Mouse (Mus musculus) MEL-GATA-1-ER (cell line): Measurements from ENCODE around the gene Cbfa2t2.

Source experiments
- DNase-seq: peaks from one replicate; pipeline ENCODE4 v3.0.0-alpha.2; 2012; ENCODE audit warnings: low read depth; ENCODE audit errors: extremely low read depth

Gene Cbfa2t2

DNA sequence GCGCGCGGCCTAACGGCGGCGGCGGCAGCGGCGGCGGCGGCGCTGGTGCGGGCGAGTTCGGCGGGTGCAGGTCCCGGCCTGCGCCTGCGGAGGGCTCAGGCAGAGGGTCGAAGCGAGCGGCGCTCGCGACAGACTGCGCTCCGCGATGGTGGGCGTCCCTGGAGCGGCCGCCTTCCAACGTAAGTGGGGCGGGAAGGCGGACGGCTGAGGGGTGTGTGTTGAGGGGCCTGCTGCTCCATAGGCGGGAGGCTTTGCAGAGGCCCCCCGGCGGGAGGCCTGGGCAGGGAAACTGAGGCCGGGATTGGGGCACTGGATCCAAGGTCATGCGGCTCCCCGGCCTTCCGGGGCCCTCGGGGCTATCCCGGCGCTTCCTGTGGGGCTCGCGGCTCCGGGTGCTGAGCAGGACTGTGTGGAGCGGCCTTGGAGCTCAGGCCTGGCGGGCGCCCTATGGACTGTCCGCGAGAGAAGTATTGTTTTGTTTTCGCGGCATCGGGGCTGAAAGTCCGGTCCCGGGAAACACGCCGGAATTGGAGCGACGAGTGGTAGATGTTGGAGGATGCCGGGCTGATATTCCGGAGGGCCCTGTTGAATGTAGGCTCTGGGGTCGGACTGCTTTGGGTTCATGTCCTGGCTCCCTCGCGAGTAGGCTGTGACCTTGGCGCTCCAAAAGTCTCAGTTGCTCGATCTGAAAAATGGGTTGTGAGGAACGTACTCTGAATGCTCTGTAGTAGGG, at the start of gene Cbfa2t2:
Gene Cbfa2t2, plus strand, starts transcription at position 24 of the 733 bp plus-strand sequence.
- no peak for DNase-seq

DNA sequence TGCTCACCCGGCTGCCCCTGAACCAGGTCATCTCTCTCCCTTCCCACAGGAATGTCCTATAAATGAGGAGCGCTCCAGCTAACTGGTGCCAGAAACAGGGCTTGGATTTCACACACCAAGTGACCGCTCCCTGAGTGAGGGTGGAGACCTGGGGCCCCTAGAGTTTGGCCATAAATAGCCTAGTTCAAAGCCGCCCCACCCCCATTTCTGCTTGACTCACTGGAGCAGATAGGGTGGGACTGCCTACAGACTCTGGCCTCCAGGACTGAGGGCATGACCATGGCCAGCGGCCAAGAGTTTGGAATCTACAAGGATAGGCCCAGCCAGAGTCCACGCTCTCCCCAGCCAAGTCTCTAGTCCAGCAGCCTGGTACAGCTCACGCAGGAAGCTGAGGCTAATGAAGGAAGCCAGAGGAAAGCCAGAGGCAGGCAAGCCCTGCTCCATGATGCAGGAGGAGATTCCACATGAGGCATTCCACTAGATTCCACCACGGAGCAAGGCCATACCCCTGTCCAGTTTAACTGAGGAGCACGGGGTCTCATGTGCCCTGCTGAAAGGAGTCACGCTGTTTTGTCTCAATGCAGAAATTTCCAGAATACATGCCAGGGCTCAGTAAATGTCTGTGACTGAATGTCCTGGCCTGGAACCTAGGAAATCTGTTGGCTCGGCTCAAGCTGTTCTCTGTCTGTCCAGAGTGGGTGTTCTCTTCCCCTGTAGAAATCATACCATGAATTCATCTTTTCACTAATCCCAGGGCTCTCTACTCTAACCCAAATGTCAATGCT, 45.9 kb upstream of the Cbfa2t2 start:
- no peak for DNase-seq

DNA sequence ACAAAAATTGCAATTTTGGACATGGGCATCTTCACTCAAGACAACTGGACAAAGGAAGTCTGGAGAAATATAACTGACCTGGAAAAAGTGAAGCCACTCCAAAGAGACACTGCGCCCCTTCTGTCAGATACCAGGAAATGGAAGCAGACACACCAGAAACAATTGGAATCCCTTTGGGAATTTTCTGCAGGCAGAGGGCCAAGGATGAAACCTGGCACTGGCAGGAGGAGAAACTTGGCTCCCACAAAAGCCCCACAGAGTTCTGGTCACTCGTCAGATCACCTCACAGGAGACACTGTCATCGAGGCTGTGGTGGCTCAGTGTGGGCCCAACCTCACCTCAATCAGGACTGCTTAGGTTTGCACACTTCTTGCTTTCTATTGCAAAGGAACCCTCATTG, 41.7 kb upstream of the Cbfa2t2 start:
- no peak for DNase-seq

DNA sequence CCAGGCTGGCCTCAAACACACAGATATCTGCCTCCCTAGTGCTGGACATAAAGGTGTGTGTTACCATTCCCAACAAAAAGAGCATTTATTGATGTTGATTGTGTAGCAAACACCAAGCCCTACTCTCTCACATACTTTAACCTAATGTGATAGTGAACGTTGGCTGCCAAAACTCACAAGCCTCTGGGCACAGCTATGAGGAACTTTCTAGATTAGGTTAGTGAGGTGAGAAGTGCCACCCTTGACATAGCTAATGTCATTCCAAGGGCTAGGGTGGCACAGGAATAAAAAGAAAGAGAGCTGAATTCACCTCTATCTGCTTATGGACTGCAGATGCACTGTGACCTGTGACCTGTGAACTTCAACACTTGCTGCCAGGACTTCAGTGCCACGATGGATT, 39.8 kb upstream of the Cbfa2t2 start:
- DNase-seq: no peak

DNA sequence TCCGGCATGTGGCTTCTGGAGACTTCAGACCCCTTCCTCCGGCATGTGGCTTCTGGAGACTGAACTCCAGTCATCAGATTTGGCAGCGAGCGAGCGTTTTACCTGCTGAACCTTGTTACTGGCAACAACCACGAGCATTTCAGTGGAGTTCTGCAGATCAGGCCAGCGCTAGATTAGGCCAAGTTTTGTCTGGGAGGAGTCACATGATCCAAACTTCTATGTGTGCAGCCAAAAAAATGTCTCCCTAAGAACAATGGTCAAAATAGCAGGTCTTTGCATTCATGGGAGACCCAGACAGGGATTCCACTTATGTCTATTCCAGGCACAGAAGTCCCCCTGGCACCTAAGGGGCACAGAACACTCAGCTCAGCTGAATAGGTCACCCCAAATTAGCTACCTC, 38.0 kb upstream of the Cbfa2t2 start:
- DNase-seq: no peak

DNA sequence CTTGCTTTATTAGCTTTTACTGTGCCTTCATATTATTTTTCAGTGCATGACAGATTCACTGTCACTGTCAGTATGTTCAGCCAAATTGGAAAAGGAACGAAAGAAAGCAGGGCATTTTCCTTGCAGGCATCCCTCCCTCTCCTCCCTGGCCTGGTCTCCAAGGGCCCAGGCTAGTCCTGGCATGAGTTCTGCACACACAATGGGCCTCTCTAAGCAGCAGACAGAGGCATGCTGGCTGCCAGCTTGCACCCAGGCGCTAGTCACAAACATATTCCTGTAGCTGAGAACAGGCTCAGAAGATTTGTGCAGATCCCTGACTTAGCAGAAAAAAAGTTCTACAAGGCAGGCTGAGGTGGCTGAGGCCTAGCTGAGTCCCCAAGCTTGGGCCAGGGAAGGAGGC, 37.0 kb upstream of the Cbfa2t2 start:
- no peak for DNase-seq

DNA sequence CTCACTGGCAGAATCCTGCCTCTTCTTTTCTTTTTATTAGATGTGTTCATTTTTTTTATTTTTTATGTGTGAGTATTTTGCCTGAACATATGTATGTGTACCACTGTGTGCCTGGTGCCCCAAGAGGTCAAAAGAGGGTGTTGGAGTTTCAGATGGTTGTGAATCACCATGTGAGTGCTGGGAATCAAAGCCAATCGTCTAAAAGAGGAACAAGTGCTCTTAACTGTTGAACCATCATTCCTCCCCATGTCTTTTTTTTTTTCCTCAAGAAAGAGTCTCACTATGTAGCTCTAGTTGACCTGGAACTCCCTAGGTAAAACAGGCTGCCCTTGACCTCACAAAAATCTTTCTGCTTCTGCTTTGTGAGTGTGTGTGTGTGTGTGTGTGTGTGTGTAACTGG, 34.3 kb upstream of the Cbfa2t2 start:
- DNase-seq: no peak

DNA sequence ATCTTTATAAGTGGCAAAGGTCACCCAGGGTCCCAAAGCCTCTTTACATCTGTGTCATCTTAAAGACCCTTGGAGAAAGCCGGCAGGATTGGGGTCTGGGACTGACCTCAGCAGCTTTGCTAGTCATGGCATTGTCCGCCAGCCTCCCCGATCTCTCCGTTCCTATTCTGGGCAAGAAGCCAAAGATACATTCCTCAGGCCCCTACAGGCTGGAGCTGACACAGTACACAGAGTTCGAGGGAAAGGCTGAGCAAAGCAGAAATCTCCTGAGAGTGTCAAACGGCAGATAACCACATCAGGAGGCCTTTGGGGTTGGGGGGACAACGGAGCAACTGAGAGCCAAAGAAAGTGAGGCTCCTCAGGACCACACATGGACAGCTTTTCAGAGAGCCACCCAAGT, 33.5 kb upstream of the Cbfa2t2 start:
- DNase-seq: no peak

DNA sequence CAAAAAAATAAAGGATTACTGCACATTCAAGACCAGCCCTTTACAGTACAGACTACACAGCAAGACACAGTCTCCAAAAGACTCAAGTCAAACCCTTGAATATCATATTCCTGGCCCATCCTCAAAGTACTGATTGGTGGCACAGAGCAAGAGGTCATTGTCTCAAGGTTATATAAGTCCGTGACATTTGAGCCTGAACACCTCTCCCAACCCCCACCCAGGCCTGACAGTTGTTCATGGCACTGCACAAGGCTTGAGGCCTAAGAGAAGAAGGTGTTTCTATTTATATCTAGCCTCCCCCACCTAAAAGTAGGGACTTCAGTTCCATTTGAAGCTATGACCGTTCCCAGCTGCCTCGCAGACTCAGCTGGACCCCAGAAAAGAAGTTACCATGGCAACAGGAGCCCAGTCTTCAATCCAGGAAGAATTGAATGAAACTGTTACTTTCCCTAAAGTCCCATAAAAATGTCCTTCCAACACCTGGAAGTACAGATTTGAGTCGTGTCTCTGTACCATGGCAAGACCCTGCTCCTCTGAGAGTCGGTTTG, 30.8 kb upstream of the Cbfa2t2 start:
- no peak for DNase-seq

DNA sequence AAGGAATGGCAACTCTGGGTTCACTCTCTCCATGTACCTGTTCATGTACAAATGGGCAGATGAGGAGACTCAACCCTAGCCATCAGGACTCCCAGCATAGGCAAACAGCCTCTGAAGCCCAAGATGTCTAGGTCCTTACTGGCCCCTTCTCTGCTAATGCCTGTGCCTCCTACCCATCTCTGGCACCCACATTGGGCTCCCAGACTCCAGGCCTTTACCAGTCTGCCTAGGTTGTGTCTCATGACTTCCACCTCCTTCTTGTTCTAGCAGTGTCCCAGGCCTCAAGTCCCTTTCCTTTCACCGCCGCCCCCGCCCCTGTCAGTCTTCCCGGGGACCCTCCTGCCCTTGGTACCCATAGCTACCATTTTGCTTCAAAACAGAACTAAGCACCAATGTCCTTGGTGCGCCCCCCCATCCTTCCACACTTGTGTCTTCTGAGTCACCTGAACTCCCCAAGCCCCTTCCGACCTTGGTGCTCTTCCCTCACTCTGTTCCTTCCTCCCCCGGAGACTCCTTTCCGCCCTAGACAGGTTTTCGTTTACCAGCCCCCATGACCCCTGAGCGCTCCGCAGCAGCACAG, 29.1 kb upstream of the Cbfa2t2 start:
- DNase-seq: no peak

DNA sequence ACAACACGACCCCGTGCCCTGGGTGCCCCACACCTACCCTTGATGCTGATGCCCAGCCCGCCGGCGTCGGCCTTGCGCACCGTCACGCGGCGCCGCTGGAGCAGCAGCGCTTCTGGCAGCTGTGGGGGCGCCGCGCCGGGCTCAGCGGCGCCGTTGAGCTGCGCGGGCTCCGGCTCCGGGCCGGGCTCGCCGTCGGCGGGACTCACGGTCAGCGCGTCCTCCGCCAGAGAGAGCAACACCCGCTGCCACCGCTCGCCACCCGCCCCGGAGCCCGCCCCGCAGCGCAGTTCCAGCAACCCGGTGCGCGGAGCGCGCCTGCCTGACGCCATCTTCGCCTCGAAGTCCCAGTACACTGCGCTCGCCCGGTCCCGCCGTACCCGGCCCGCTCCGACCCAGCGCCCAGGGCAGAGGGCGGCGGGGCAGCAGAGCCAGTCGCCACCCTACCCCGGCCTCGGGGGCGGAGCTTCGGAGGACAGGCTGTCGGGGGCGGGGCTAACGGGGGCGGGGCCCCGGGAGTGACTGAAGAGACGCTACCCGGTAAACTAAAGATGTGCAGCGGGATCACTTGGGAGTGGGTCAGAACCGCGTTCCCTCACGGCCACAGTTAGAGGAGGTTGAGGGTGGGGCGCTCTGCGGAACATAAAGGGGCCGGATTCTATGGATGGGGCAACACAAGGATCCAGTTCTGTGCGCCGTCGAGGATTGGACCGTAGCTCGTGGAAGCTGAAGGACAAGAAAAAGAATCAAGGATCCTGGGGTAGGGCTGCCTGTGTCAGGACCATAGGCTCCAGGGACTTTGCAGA, 28.4 kb upstream of the Cbfa2t2 start, which contains the start of gene Snta1:
Gene Snta1, minus strand, starts transcription at position 457 of the 803 bp plus-strand sequence.
- DNase-seq: no peak

DNA sequence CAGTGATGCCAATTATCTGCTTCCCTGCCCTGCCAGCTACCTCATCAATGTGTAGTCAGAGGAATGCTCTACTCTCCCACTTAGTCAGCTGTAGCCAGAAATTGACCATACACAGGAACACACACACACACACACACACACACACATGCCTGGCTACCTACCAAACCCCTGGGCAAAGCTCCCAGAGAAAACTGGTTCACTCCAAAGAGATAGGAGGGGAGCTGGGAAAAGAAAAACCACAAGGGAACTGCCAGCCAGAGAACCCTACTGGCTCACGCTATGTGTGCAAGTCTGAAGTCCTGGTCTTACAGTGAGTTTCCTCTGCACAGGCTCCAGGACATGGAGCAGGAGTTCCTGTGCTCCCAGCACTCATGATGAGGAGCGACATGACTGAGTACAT, 25.9 kb upstream of the Cbfa2t2 start:
- no peak for DNase-seq

DNA sequence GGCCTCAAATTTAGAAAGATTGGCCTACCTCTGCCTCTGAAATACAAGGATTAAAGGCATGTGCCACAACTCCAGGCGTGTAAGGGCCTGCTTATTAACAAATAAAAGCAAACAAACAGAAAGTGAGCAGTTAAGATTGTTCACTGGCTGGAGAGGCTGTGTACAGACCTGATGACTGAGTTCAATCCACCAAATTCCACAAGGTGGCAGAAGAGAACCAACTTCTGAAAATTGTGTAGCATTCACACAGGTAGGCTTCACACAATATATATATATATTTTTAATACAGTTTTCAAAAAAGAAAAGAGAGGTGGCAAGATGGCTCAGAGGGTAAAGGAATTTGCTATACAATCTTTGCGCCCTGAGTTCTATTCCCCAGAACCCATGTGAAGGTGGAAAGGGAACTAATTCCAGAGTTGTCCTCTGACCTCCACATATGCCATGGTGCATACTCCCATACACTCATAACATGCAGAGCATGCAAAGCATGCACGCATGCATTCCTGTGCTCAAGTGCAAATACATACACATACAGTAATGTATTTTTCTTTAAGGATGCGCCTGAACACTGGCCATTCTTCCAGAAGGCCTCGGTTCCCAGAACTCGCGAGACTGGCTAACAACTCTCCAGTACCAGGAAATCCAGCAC, 24.1 kb upstream of the Cbfa2t2 start:
- no peak for DNase-seq

DNA sequence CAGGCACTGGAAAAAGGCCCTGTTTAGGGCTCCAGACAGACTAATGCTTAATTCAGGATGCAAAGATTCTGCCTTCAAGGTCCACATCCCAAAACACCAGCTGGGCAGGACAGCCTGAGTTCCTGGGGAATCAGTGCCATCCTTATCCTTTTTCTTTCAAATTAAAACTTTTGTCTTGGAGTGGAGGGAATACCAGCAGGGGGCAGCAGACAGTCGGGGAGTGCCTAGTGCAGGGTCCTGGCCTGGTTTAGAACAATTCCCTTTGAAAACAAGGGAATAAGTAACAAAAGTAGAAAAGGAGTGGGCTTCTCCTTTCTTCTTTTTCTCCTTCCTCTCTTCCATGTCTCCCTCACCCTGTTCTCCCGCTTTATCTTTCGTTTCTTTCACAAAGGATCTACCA, 19.2 kb upstream of the Cbfa2t2 start:
- DNase-seq: no peak

DNA sequence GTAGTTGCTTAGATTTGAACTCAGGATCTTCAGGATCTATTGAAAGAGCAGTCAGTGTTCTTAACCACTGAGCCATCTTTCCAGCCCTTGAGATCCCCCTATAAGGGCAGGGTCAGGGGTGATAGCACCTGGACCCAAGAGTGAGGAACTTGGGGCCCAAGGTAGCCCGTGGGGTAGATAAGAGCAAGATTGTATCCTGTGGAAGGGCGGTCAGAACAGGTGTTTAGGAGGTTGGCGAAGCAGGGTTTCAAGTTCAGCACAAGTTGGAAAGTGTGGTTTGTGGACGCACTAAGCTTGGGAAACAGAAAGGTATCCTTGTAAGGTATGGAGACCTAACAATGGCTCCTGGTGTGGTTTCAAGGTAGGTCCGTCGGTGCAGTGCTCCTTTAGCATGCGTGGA, 18.3 kb upstream of the Cbfa2t2 start:
- no peak for DNase-seq

DNA sequence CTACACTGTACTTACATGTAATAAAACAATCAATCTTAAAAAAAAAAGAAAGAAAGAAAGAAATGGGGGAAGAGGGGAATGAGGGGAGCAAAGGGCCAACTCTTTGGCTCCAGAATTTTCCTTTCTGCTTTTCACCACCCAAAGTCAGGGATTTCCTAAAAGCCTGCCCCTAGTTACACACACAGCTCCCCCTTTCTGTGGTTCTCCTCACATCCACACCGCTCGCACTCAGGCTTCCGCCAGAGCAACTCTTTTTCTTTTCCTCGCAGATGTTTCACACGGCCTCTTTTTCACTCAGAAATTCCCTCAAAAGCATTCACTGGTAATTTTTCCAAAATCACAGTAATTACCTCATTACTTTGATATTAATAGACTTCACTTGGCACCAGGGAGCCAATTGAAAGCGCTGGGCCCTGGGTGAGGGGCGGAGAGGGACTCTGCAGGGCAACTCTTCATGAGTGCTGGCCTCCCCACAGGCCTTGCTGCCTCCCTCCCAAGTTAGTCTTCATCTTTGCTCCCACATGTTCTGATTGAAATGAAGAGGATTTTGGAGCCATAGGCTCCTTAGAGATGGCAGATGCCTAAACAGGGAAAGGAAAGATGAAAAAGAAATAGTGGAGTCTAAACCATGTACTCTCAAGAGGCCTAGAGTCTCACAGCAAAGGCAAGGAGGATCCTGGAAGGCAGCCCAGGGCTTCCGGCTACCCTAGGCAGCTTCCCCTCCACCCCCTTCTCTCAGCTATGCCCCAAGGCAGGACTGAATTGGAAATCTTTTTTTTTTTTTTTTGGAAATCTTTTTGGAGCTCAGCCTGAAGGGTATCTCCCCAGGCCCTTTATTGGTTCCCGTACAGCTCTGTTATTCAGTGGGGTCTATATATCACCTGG, 16.4 kb upstream of the Cbfa2t2 start:
- DNase-seq: no peak

DNA sequence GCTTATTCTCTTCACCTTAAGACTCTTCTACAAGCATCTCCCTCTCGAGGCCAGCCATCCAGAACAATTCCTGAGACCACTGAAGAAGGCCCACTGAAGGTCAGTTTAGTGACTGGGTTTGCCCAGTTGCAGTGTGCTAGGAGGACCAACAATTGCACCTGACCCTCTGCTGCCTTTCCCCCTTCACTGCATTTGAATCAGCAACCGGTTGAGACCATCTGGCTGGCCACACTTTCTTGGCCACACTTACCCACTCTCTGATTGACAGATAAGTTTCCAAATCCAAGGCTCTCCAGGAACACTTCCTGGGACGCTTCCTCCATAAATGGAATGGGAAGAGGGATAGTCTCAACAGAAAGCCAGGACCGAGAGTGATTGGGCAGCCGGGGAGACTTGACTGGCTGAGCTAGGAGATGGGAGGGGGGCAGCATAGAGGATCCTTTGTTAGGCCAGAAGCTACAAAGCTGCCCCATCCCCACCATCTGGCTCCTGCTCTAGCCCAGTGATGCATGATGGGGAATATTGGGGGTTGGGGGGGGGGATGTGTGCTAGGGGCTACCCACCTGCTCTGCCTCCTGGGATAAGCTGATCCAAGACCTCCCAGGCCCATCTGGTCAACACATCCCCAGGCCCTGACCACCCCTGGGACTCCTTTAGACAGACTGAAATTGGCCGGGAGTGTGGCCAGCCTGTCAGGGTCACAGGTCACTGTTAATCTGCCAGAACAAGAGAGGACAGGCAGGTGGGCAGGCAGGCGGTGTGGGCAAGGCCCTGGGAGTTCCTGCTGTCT, 15.1 kb upstream of the Cbfa2t2 start:
- no peak for DNase-seq

DNA sequence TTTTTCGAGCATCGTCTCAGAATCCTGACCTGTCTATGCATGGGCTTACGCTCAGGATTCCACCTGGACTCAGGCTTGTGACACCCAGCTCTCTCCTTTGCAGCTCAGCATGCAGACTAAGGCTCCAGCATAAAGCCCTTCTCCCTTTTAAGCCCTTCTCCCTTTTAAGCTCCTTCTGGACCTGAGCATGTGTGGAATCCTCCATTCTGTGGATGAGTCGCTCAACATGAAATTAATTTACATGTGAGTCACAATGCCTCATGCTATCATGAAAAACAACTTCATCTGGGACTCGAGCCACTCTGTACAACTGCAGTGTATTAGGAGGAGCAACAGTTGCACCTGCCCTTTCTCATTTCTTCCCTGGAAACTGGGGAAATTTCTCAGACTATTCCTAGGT, 14.1 kb upstream of the Cbfa2t2 start:
- no peak for DNase-seq

DNA sequence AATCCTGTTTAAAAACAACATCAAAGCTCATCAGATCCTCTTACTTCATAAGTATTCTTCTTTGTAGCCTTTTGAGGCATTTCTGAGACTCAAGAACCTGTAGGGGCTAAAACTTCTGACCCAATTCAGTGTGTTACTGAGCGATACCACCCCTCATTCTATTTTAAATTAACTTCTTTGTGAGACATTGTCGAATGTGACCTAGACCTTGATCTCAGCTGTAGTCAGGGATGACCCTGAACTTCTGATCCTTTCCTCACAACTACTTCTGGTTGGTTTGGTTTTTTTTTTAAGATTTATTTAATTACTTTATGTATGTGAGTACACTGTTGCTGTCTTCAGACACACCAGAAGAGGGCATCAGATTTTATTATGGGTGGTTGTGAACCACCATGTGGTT, 12.7 kb upstream of the Cbfa2t2 start:
- DNase-seq: no peak
